Mouse (Mus musculus) granulocyte monocyte progenitor cell, adult 5-6 weeks (primary cell): Measurements from ENCODE around the gene Cdc34b. TPM values are rescaled to one million over a fixed set of nuclear protein-coding genes. Genes with fewer than 3 reads are reported as not detected.
A peak's percentile ranks its signal among the peaks of the same experiment; 100 is the strongest.

ENCODE experiments used
- ATAC-seq: replicated peaks from 2 replicates; pipeline ENCODE4 v1.8.0; 2016; ENCODE audit warnings: mild to moderate bottlenecking, moderate TSS enrichment, inconsistent platforms; ENCODE audit not compliant: poor library complexity, severe bottlenecking
- total RNA-seq, 2 experiments: library from RNA; stranded (forward) in 1 of 2; stranded (reverse) in 1 of 2; fragments of 200-712, 200-1000 nt in 1 of 2; fragments of >200 nt in 1 of 2; fragmentation: Nextera tagmentation in 1 of 2; gene quantifications; 2 replicates each; pipeline ENCODE4 v1.2.3; 2014 to 2017

Cdc34b gene
- total RNA-seq, 2 experiments from 2014 or later: not detected

DNA sequence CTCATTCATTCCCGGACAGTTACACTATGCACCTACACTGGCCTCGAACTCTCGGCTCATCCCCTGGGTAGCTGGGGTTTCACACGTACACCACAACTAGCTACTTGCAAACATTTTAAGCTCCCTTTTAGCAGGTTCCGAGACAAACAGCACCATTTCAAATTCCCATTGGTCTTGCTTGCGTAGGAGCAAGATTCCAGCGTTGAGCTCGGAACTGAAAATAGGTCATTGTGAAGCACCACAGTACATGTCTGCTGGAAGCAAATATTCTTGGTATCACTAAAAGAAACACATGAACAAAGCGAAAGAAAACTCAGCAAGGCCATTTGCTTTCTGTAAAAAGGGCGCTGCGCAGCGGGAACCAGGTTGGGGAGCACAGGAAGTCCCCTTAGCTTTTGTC lies 10.4 kb upstream of the Cdc34b start:
- ATAC-seq: no peak

DNA sequence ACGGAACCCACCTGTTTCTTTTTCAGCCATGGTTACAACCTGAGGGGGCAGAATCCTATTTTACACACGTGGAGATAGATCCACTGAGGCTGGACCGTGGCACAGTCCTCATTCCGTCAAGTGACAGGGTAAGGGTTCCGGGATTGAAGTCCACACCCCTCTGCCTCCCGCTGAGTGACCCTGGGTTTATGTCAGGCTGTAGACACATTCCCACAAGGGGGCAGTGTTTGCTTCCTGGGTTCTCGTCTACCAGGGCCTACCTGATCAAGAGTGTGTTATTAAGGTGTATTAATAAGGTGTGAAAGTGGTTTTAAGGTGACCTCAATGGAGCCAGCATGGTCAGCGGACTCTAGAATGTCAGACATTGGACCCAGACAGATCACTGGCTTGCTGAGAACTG lies 8.8 kb upstream of the Cdc34b start:
- peak; percentile 44; the same call in 1 of the 2 replicates for ATAC-seq

DNA sequence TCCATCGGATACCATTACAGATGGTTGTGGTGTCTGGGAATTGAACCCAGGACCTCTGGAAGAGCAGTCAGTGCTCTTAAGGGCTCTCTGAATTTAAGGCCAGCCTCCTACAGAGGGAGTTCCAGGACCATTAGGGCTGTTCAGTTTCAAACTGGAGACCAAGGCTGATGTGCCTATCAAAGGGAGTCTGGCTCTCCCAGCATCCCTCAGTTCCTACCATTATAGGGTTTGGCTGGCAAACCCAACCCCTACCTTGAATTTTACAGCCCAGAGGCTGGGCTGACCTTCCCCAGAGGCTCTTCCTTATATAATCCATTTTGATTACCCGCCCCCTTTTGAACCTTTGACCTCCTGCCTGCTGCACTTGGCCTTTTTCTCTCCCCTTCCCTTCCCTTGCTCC lies 5.8 kb upstream of the Cdc34b start:
- ATAC-seq: no peak

DNA sequence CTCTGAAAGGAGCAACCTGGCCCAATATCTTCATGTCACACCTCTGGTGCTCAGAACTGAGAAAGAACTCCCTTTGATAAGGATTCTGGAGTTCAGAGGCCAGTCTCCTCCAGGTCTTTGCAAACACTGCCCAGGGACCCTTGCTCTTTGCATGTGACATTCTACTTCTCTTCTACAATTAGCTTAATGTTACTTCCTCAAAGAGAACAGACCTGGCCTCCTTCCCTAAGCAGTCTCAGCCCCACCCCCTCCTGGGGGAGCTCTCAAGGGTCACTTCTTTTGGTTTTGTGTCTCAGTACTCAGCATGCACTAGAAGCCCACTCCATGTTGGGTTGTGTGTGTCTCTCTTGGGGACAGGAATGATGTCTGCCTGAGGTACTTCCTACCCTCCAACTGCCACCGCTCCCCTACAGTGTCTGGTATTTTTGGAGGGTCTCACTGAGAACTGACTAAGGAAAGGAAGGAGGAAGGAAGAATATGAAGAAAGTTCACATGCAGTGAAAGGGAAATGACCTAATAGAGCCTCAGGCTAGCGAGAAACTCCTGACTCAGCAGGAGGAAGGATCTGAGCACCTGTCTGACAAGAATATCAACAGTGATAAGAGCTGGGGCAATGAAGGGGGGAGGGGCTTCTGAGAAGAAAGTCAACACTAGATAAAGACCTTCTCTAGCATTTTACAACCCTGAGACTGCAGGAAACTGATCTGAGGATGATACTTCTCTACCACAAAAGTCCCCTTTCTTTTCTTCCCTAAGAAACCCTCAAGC lies 11.5 kb downstream of the Cdc34b start:
- ATAC-seq: peak; percentile 79

DNA sequence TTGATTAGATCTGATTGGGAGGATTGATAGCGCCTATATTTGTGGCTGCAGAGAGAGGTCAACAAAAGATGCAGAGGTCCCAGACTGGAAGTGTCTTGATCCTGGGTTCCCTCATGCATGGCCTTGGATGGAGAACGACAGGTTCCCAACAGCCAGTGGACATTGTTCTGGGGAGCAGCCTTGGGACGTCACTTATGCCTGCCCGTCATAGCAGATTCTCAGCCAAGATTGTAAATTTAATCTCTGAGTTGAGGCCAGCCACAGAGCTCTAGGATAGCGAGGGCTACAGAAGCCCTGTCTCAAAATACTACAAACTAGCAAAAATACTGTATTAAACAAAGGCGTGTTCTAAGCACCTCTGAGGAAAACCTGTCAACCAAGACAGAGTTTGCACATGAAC lies 18.3 kb downstream of the Cdc34b start:
- no peak for ATAC-seq

DNA sequence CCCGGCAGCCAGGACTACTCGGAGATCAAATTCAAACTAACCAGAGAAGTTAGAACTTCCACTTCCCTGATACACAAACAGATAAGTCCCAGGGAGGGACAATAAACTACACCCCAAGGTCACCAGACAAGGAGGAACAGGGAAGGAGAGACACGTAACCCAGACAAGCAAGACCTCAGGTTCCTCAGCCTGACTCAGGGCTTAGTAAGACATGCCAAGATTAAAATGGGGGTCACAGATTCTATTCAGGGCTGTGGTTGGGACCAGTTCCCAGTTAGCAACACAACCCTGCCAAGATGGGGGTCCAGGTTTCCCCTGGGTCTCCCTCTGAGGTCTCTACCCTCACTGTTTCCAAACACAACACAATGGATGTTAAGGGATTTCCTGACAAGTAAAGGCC lies 18.8 kb downstream of the Cdc34b start:
- ATAC-seq: no peak

DNA sequence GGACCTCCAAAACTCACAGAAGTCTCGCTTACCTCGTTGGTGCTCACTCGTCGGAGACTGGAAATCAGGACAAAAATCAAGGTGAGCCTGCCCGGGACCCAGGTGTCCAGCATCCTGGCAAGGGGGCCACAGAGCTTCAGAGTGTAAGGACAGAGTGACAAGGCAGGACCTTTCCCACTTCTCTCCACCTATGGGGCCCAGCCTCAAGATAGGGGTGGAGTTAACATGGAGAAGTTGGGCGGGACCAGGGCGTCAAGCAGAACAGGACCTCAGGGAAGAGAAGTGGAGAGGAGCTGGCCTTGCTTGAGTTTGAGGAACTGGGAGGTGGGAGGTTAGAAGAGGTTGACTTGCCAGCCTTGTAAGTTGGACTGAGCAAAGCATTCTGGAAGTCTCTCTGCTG lies 19.2 kb downstream of the Cdc34b start:
- ATAC-seq: peak; percentile 20; the same call in 1 of the 2 replicates

DNA sequence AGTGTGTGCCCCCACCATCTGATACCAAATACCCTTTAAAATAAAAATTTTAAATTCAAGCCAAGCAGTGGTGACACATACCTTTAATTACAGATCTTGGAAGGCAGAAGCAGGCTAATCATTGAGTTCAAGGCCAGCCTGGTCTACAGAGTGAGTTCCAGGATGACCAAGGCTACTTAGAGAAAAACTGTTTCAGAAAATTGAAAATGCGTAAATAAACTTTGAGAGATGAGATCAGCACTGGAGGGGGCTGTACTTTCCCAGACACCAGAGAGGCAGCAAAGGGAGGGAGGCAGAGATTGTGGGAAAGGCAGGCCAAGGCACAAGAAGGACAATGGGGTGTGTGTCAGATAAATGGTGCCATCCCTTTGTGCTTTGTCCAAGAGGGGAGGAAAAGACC lies 20.7 kb downstream of the Cdc34b start:
- ATAC-seq: no peak

DNA sequence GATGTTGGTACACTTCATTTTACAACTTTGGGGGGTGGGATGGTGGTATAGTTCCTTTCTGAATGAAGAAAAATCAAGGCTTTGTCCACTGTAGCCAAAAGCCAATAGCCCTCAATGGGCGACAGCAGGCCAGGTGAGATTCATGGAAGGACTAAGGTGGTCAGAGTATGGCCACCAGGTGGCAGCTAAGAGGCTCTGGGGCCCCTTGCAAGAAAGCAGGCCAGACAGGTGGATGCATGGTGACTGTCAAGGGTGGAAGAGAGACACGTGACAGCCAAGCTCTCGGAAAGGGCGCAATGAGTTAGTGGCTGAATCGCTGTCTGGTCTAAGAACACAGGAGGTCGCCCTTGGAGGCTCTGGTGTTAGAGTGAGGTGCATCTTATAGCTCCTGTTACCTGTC lies 21.2 kb downstream of the Cdc34b start:
- ATAC-seq: no peak

DNA sequence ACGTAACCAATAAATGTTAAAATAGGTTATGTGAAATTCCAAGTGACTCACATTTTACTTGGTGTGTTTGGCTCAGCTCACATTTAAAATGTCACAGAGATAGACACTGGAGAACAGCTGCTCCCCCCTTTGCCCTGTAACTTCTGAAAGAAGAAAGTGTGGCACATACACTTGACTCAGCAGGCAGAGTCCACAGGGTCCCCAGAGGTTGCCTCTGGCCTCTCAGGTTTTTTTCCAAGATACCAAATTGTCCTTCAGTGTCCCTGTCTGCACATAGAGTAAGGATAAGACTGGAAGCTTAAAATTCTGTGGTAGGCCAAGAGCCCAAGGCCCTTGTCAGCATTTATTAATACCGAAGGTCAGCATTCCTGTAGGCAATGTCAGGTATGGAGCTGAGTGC lies 25.7 kb downstream of the Cdc34b start:
- ATAC-seq: no peak

DNA sequence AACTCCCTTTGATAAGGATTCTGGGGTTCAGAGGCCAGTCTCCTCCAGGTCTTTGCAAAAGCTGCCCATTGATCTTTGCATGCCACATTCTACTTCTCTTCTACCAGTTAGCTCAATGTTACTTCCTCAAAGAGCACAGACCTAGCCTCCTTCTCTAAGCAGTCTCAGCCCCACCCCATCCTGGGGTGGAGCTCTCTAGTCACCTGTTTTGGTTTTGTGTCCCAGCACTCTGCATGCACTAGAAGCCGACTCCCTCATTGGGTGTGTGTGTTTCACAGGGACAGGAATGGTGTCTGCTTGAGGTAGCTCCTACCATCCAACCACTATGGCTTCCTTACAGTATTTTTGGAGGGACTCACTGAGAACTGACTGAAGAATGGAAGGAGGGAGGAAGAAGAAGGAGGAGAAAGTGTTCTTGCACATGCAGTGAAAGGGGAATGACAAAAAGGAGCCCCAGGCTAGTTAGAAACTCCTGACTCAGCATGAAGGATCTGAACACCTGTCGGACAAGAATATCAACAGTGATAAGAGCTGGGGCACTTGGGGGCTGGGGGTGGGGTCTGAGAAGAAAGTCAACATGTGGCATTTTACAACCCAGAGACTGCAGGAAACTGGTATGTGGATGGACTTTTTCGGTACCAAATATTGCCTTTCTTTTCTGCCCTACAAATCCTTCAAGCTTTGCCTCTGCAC lies 30.9 kb downstream of the Cdc34b start:
- no peak for ATAC-seq

DNA sequence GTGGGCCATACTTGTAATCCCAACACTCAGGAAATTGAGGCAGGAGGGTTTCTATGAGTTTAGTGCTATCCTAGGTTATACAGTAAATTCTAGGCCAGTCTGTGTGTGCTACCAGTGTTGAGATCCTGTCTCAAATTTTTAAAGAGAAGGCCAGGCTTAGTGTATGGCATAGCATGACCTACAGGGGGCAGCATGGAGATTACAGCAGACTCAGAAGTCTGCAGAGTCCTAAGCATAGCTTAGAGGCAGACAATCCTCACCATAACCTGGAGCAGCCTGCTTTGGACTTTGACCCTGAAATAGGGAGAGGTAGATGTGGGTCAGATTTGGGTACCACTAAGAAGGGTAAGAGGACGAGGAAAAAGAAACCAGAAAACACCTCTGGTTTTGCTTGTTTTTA lies 32.3 kb downstream of the Cdc34b start:
- peak; percentile 48; the same call in 1 of the 2 replicates for ATAC-seq

DNA sequence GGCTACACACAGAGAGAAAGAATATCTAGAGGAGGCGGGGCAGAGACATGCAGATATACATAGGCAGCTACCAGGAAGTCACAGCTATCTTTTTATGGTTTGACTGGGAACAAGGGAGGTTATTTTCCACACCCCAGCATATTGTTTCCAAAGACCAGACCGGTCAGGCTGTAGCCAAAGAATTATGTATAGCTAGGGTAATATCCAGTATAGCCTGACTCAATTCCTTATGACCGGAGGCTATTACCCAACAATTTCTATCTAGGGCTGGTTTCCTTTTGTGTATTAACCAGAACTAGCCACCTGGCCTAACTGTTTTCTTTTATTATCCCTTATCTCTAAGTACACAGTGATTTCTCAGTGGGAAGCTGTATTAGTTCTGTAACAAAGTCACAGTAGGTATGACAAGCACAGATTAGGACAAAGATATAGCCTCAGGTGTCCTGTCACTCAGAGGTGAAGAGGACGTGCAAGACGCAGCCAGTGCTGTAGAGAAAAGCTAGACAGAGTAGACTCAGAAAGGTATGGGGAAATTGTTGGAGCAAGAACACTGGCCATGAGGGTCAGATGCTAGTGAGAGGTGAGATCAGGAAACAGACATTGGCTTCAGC lies 33.4 kb downstream of the Cdc34b start:
- no peak for ATAC-seq

DNA sequence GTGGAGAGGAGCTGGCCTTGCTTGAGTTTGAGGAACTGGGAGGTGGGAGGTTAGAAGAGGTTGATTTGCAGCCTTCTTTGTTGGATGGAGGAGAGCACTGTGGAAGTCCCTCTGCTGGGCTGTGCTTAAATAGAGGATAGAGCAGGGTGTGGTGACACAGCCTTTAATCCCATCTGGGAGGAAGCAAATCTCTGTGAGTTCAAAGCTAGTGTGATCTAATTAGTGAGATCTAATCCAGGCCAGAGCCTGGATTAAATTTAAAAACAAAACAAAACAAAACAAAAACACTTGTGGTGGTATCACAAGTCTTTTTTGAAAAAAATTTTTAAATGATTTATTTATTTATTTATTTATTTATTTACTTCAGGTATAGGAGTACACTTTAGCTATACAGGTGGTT lies 41.0 kb downstream of the Cdc34b start, which contains the start of gene Tmem92:
Tmem92 (minus strand) TSS at position 101 of the 400 bp plus-strand sequence.
- ATAC-seq: no peak

DNA sequence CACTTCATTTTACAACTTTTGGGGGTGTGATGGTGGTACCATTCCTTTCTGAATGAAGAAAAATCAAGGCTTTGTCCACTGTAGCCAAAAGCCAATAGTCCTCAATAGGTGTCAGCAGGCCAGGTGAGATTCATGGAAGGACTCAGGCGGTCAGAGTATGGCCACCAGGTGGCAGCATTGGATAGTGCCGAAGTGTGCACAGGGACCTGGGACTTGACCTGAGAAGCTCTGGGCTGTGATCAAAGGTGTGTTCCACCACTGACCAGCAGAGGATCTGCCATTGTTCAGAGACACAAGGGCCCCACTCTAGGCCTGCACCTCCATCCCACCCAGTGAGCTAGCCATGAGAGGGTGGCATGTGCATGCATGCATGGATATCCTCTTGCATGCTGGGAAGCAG lies 43.7 kb downstream of the Cdc34b start:
- ATAC-seq: peak; percentile 52

DNA sequence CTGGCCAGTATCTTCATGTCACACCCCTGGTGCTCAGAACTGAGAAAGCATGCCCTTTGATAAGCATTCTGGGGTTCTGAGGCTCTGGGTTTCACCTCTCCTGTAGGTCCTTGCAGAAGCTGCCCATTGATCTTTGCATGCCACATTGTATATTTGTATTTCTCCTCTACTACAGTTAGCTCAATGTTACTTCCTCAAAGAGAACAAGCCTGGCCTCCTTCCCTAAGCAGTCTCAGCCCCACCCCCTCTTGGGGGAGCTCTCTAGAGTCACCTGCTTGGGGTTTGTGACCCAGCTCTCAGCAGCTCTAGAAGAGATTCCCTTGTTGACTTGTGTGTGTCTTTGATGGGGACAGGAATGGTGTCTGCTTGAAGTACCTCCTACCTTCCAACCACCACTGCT lies 50.1 kb downstream of the Cdc34b start:
- peak; percentile 53; the same call in 1 of the 2 replicates for ATAC-seq

Other genes with a start within 250 kb of the Cdc34b start
- gene Epn3, start 241.8 kb upstream of the Cdc34b start, total RNA-seq (2014; fragmentation: Nextera tagmentation): not detected in 2 replicates
- not detected in 2 replicates for gene Epn3, start 241.8 kb upstream of the Cdc34b start, total RNA-seq (2017)
- gene Mycbpap, start 220.0 kb upstream of the Cdc34b start, total RNA-seq (2014; fragmentation: Nextera tagmentation): 1.1 and 5.4 TPM in 2 replicates
- gene Mycbpap, start 220.0 kb upstream of the Cdc34b start, total RNA-seq (2017): 0.13 TPM in 1 of 2 replicates, not detected in the other
- 6.2 and 8.7 TPM in 2 replicates for gene Rsad1, start 192.5 kb upstream of the Cdc34b start, total RNA-seq (2014; fragmentation: Nextera tagmentation)
- 4.4 and 5.7 TPM in 2 replicates for gene Rsad1, start 192.5 kb upstream of the Cdc34b start, total RNA-seq (2017)
- gene Chad, start 176.7 kb upstream of the Cdc34b start, total RNA-seq (2014; fragmentation: Nextera tagmentation): not detected in 2 replicates
- not detected in 2 replicates for gene Chad, start 176.7 kb upstream of the Cdc34b start, total RNA-seq (2017)
- gene Acsf2, start 139.9 kb upstream of the Cdc34b start, total RNA-seq (2014; fragmentation: Nextera tagmentation): 12.9 and 18.9 TPM in 2 replicates
- 2.1 and 2.5 TPM in 2 replicates for gene Acsf2, start 139.9 kb upstream of the Cdc34b start, total RNA-seq (2017)
- gene Lrrc59, start 112.0 kb upstream of the Cdc34b start, total RNA-seq (2014; fragmentation: Nextera tagmentation): 142 and 150 TPM in 2 replicates
- 238 and 257 TPM in 2 replicates for gene Lrrc59, start 112.0 kb upstream of the Cdc34b start, total RNA-seq (2017)
- 46.8 and 49.3 TPM in 2 replicates for gene Mrpl27, start 88.0 kb upstream of the Cdc34b start, total RNA-seq (2014; fragmentation: Nextera tagmentation)
- gene Mrpl27, start 88.0 kb upstream of the Cdc34b start, total RNA-seq (2017): 40.0 and 45.7 TPM in 2 replicates
- gene Eme1, start 87.8 kb upstream of the Cdc34b start, total RNA-seq (2014; fragmentation: Nextera tagmentation): 8.2 and 16.4 TPM in 2 replicates
- 36.4 and 51.6 TPM in 2 replicates for gene Eme1, start 87.8 kb upstream of the Cdc34b start, total RNA-seq (2017)
- 4.9 and 15.7 TPM in 2 replicates for gene Xylt2, start 64.3 kb upstream of the Cdc34b start, total RNA-seq (2014; fragmentation: Nextera tagmentation)
- 3.9 and 4.8 TPM in 2 replicates for gene Xylt2, start 64.3 kb upstream of the Cdc34b start, total RNA-seq (2017)
- gene Gm11541, start 37.3 kb upstream of the Cdc34b start, total RNA-seq (2014; fragmentation: Nextera tagmentation): not detected in 2 replicates
- not detected in 2 replicates for gene Gm11541, start 37.3 kb upstream of the Cdc34b start, total RNA-seq (2017)
- gene Tmem92, start 40.9 kb downstream of the Cdc34b start, total RNA-seq (2014; fragmentation: Nextera tagmentation): not detected in 2 replicates
- not detected in 2 replicates for gene Tmem92, start 40.9 kb downstream of the Cdc34b start, total RNA-seq (2017)
- gene Col1a1, start 194.4 kb downstream of the Cdc34b start, total RNA-seq (2014; fragmentation: Nextera tagmentation): not detected in 2 replicates
- gene Col1a1, start 194.4 kb downstream of the Cdc34b start, total RNA-seq (2017): not detected in 2 replicates
- not detected in 2 replicates for gene Hils1, start 225.8 kb downstream of the Cdc34b start, total RNA-seq (2014; fragmentation: Nextera tagmentation)
- not detected in 2 replicates for gene Hils1, start 225.8 kb downstream of the Cdc34b start, total RNA-seq (2017)
- gene Sgca, start 234.5 kb downstream of the Cdc34b start, total RNA-seq (2014; fragmentation: Nextera tagmentation): not detected in 2 replicates
- not detected in 2 replicates for gene Sgca, start 234.5 kb downstream of the Cdc34b start, total RNA-seq (2017)
- 50.3 and 61.7 TPM in 2 replicates for gene Ppp1r9b, start 249.3 kb downstream of the Cdc34b start, total RNA-seq (2014; fragmentation: Nextera tagmentation)
- gene Ppp1r9b, start 249.3 kb downstream of the Cdc34b start, total RNA-seq (2017): 67.7 and 71.9 TPM in 2 replicates